Mouse (Mus musculus) stomach, postnatal 0 days (tissue): ENCODE measurements around the gene Znrf4. TPM values are rescaled to one million over a fixed set of nuclear protein-coding genes. Genes with fewer than 3 reads are reported as not detected.

ENCODE experiments used
- ATAC-seq: fragments of 200-750 bp; cut with Nextera tagmentation; 2 replicates; pipeline ENCODE4 v1.8.0; 2017; ENCODE audit not compliant: low FRiP score, low TSS enrichment
- DNase-seq: peaks from one replicate; pipeline ENCODE4 v3.0.0-alpha.2; 2016; ENCODE audit warnings: low spot score
- H3K27ac ChIP-seq: fragments of 300-500 bp; sonication (generic); replicated peaks from 2 replicates; pipeline ENCODE4 v1.5.1; 2014; ENCODE audit warnings: mild to moderate bottlenecking, control low read depth
- H3K27me3 ChIP-seq: fragments of 300-500 bp; sonication (generic); 2 replicates; pipeline ENCODE4 v1.6.1; 2014; ENCODE audit warnings: low read length; ENCODE audit not compliant: control insufficient read depth, insufficient read depth
- H3K36me3 ChIP-seq: fragments of 300-500 bp; sonication (generic); 2 replicates; pipeline ENCODE4 v1.6.1; 2014; ENCODE audit warnings: low read length, mixed read lengths; ENCODE audit not compliant: control insufficient read depth, insufficient read depth
- H3K4me1 ChIP-seq: fragments of 300-500 bp; sonication (generic); replicated peaks from 2 replicates; pipeline ENCODE4 v1.6.1; 2014; ENCODE audit warnings: antibody characterized with exemption; ENCODE audit not compliant: control insufficient read depth, insufficient read depth
- H3K4me2 ChIP-seq: fragments of 300-500 bp; sonication (generic); replicated peaks from 2 replicates; pipeline ENCODE4 v1.6.1; 2014; ENCODE audit warnings: low read depth, mild to moderate bottlenecking, control low read depth, moderate library complexity
- H3K4me3 ChIP-seq: fragments of 300-500 bp; sonication (generic); 2 replicates; pipeline ENCODE4 v1.5.1; 2014; ENCODE audit warnings: low read depth, low read length, control low read depth
- H3K9ac ChIP-seq: fragments of 300-500 bp; sonication (generic); 2 replicates; pipeline ENCODE4 v1.6.1; 2014; ENCODE audit warnings: mild to moderate bottlenecking, low read length, control low read depth, mixed read lengths
- H3K9me3 ChIP-seq: fragments of 300-500 bp; sonication (generic); 2 replicates; pipeline ENCODE4 v1.6.1; 2016; ENCODE audit warnings: low read length; ENCODE audit not compliant: control insufficient read depth
- CTCF ChIP-seq: IDR thresholded peaks from 2 replicates; pipeline ENCODE4 v1.5.1; 2016; ENCODE audit warnings: antibody characterized with exemption, low read depth, mild to moderate bottlenecking, moderate library complexity
- EP300 ChIP-seq: optimal IDR thresholded peaks from 2 replicates; pipeline ENCODE3; 2016; ENCODE audit warnings: antibody characterized with exemption
- WGBS: fragments of 180-500 bp; shearing (Covaris S2); extraction: QIAGEN DNeasy Blood & Tissue Kit; methylation state at CpG from one replicate; pipeline ENCODE4 v1.1.7; 2014; 5-methylcytosine and 5-hydroxymethylcytosine counted together
- polyA plus RNA-seq: library from polyadenylated mRNA; unstranded; fragments of >200 nt; fragmentation: Nextera tagmentation; extraction: Ambion mirVana; gene quantifications from 2 replicates; pipeline ENCODE4 v1.2.1, GENCODE M21; 2015

The Znrf4 gene
- polyA plus RNA-seq, 1 experiment from 2014 or later, result not detected

DNA sequence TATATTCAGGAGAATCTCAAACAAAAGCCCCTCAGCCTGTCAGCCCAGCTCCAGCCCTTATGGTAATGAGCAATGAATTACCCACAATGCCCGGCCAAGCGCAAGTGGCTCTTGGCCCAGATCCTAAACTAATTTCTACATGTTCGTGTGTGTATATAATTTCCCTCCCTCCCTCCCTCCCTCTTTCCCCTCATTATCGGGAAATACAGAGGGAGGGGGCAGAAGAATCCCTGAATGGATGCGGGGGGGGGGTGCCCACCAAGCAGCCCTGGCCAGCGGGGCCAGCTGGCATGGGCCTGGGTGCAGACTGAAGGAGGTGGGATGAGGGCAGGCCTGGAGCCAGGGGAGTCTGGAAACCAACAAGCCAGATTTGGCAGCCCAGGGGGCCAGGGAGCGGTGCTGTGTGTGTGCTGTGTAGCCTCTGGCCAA is 44.8 kb downstream of the Znrf4 start:
- Histone ChIP-seq H3K4me3 (no peak overlapping the region), H3K36me3 (no peaks in the 10 kb centered on the region), H3K4me2 (peak overlapping the region; percentile 27; the same call in 1 of the 2 replicates), H3K4me1 (peaks cover 18% of the 10 kb centered on the region), H3K9me3 (no peaks in the 10 kb centered on the region), H3K9ac (0 out of 2 replicates have a peak overlapping the region, but pooled peaks have one; percentile 23), H3K27ac (peak overlapping the region; percentile 81), H3K27me3 (no peaks in the 10 kb centered on the region)
- DNase-seq (peak; percentile 74), ATAC-seq (peak; percentile 45)
- TF ChIP-seq EP300 (no peak), CTCF (no peak)
- WGBS, result 16% methylated on average over 7 of the region's 7 CpGs

DNA sequence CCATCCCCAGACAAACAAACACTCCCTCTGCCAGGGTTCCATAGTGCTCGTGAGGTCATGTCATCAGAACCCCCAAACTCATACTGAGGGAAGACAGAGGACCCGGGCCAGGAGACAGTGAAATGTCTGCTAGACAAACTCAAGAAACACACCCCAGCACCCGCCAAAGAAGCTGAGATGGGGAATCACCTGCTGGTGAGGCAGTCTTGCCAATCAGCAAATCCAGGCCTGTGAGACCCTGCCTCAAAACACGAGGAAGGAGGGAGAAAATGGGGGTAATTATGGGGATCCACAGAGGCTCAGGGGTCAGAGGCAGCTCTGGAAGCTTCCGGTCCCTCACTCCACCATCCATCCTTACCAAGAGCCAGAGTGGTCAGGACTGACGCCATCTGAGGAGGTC is 45.5 kb downstream of the Znrf4 start:
- H3K9ac ChIP-seq, result no peak overlapping the region
- ATAC-seq (no peak), DNase-seq (no peak)
- no peaks in the 10 kb centered on the region for H3K27me3 ChIP-seq
- TF ChIP-seq EP300, result no peak
- TF ChIP-seq CTCF, result no peak
- no peak overlapping the region for H3K27ac ChIP-seq
- H3K36me3 ChIP-seq, result no peaks in the 10 kb centered on the region
- WGBS, result 68% methylated on average over 6 of the region's 6 CpGs
- peaks cover 18% of the 10 kb centered on the region for H3K4me1 ChIP-seq
- no peak overlapping the region for H3K4me2 ChIP-seq
- H3K4me3 ChIP-seq, result no peak overlapping the region
- no peaks in the 10 kb centered on the region for H3K9me3 ChIP-seq

DNA sequence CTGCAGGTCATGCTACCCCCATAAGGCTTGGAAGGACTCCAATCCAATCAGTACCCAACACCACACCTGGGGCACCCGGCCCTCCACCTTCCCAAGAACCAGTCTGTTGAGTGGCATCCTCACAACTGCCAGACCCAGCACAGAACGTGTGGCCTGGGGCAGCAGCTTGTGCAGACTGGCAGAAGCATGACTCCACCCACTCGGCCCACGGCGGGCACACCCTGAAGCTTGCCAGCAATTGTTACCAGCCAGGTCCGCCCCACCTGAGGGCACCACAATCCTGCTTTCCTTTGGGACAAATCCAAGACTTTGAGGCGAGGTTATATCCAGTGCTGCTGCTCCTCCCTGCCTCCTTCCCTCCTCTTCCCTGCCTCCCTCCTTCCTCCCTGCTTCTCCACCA is 47.4 kb downstream of the Znrf4 start:
- Histone ChIP-seq H3K27me3 (no peaks in the 10 kb centered on the region), H3K4me3 (no peak overlapping the region), H3K4me2 (no peak overlapping the region), H3K9ac (no peak overlapping the region), H3K9me3 (no peaks in the 10 kb centered on the region), H3K27ac (no peak overlapping the region), H3K36me3 (no peaks in the 10 kb centered on the region), H3K4me1 (peaks cover 13% of the 10 kb centered on the region)
- TF ChIP-seq CTCF (no peak), EP300 (no peak)
- 52% methylated on average over 7 of the region's 7 CpGs for WGBS
- no peak for ATAC-seq
- DNase-seq, result peak; percentile 64

DNA sequence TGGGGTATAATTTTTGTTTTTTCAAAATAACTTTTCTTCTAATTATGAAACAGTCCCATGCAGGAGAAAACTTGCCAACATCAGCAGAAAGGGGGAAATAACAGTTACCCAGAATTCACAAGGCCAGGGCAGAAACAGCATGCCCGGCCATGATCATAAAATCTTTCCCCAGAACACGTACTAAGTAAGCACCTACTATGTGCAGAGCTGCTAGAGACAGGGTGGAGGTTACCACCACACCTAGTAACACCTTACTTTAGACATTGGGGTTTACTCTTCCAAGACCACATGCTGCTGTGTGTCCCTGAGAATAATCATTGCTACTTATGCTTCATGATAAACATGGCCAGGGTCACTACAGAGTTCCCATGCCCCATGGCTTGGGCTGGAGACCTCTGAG is 47.9 kb downstream of the Znrf4 start:
- no peak overlapping the region for H3K9ac ChIP-seq
- no peak for DNase-seq
- WGBS, result 89% methylated on average over 2 of the region's 2 CpGs
- H3K4me3 ChIP-seq, result no peak overlapping the region
- no peak for ATAC-seq
- no peak overlapping the region for H3K4me2 ChIP-seq
- peaks cover 13% of the 10 kb centered on the region for H3K4me1 ChIP-seq
- H3K27me3 ChIP-seq, result no peaks in the 10 kb centered on the region
- no peak overlapping the region for H3K27ac ChIP-seq
- TF ChIP-seq CTCF (no peak), EP300 (no peak)
- H3K9me3 ChIP-seq, result no peaks in the 10 kb centered on the region
- H3K36me3 ChIP-seq, result no peaks in the 10 kb centered on the region

DNA sequence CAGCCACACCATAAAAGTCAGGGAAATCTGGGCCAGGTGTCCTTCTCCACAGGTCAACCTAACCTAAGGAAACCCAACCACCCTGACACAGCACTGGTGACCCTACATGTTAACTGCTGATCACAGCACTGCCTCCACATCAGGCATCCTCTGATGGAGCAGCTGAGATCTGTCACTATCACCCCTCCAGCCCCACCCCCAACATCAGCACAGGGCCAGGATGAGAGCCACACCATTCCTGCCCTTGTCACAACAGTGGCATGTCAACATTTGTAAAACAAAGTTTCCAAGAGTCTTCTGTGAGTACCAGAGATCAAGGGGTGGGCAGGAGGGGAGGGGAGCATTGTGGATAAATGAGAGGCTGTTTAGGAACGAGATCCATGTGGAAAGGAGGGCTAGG is 48.7 kb downstream of the Znrf4 start:
- no peaks in the 10 kb centered on the region for H3K27me3 ChIP-seq
- H3K4me2 ChIP-seq, result no peak overlapping the region
- no peaks in the 10 kb centered on the region for H3K36me3 ChIP-seq
- WGBS, result 27% methylated on average over 1 of the region's 1 CpGs
- H3K9ac ChIP-seq, result no peak overlapping the region
- peak overlapping the region; percentile 92; the same call in 1 of the 2 replicates for H3K27ac ChIP-seq
- TF ChIP-seq EP300, result no peak
- no peak for TF ChIP-seq CTCF
- no peak for ATAC-seq
- DNase-seq, result no peak
- no peak overlapping the region for H3K4me3 ChIP-seq
- no peaks in the 10 kb centered on the region for H3K9me3 ChIP-seq
- H3K4me1 ChIP-seq, result peaks cover 13% of the 10 kb centered on the region

DNA sequence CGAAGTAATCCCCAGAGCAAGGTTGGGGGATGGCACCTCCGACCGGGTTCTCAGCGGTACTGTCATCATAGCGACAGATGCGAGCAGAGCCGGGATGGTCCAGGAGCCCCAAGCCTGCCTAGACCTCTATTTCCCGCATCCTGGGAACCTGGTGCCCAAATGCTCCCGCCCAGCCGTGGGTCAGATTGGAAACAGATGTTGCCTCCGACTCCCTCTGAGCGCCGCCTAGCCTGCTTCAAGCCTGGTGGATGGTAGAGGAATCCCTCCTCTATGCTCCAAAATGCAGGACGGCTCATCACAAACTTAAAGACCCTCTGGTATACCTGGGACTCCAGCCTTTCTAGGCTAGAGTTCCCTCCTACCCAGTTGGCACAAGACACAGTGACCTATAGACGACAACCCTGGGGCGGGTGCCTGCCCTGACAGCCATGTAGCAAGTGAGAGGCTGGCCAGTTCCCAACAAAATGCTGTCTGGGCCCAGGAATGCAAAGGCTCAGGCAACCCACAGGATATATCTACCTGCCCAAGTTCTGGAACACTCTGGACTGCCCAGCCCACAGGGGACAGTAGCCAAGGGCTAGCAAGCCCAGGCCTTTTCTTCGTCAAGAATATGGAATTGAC is 49.3 kb downstream of the Znrf4 start:
- Histone ChIP-seq H3K36me3 (no peaks in the 10 kb centered on the region), H3K9me3 (no peaks in the 10 kb centered on the region), H3K9ac (no peak overlapping the region), H3K4me2 (peak overlapping the region; percentile 89), H3K27me3 (no peaks in the 10 kb centered on the region), H3K4me3 (peak overlapping the region; percentile 59), H3K27ac (peak overlapping the region; percentile 92), H3K4me1 (peaks cover 12% of the 10 kb centered on the region)
- peak; percentile 42; the same call in 1 of the 2 replicates for TF ChIP-seq CTCF
- no peak for TF ChIP-seq EP300
- no peak for ATAC-seq
- no peak for DNase-seq
- WGBS, result 5% methylated on average over 17 of the region's 17 CpGs
